Mouse (Mus musculus): ENCODE data around the gene Trim67. TPM values are rescaled to one million over a fixed set of nuclear protein-coding genes. Genes with fewer than 3 reads are reported as not detected.

The Trim67 gene
- polyA plus RNA-seq, 1 experiment from 2014 or later: 0.33 TPM

- in situ Hi-C loops (cut with MboI; ENCODE audit: low pct_unique_long_range_greater_than_20kb): no loop called here
- ChIA-PET POLR2A (interaction anchor here (1.5 kb wide), 1 partner anchor 17 kb away, joined by 3 read pairs; the partner anchor contains the start of genes 2810004N23Rik and Gnpat), CTCF (interaction anchor here (0.7 kb wide), 1 partner anchor 8 kb away, joined by 3 read pairs; no protein-coding TSS in a partner anchor)
- DNase-seq (ENCODE audit: low read depth, low spot score) (no peak), ATAC-seq (no peak)
- no peaks in the 10 kb centered on the region for H3K27me3 ChIP-seq
- no peak for TF ChIP-seq CTCF (IDR thresholded peaks at IDR 0.05)
Measured at GRCm38 (mm10) chr8:124845131-124845530, 52.2 kb downstream of the Trim67 start.

GRCm38 (mm10) chr8:124845573-124845972 lies 52.7 kb downstream of the Trim67 start:
- ATAC-seq (no peak), DNase-seq (ENCODE audit: low read depth, low spot score) (no peak)
- no peaks in the 10 kb centered on the region for H3K27me3 ChIP-seq
- ChIA-PET POLR2A (interaction anchor here (1.5 kb wide), 1 partner anchor 17 kb away, joined by 3 read pairs; the partner anchor contains the start of genes 2810004N23Rik and Gnpat), CTCF (no interaction called here)
- in situ Hi-C loops (cut with MboI; ENCODE audit: low pct_unique_long_range_greater_than_20kb): no loop called here
- TF ChIP-seq CTCF (IDR thresholded peaks at IDR 0.05): no peak

- no peak for DNase-seq (ENCODE audit: low read depth, low spot score)
- no peaks in the 10 kb centered on the region for H3K27me3 ChIP-seq
- CTCF ChIA-PET: interaction anchor here (0.7 to 0.9 kb wide), 2 partner anchors 9 to 20 kb away, joined by 3 read pairs; no protein-coding TSS in a partner anchor
- no peak for ATAC-seq
- POLR2A ChIA-PET: no interaction called here
- no peak for TF ChIP-seq CTCF (IDR thresholded peaks at IDR 0.05)
- in situ Hi-C loops (cut with MboI; ENCODE audit: low pct_unique_long_range_greater_than_20kb): no loop called here
Measured at GRCm38 (mm10) chr8:124853511-124853910, 60.6 kb downstream of the Trim67 start.

- CTCF ChIA-PET: no interaction called here
- ATAC-seq (no peak), DNase-seq (ENCODE audit: low read depth, low spot score) (no peak)
- TF ChIP-seq CTCF (IDR thresholded peaks at IDR 0.05): no peak
- in situ Hi-C loops (cut with MboI; ENCODE audit: low pct_unique_long_range_greater_than_20kb): no loop called here
- H3K27me3 ChIP-seq: no peaks in the 10 kb centered on the region
- POLR2A ChIA-PET: no interaction called here
Measured at GRCm38 (mm10) chr8:124859466-124859865, 66.6 kb downstream of the Trim67 start.

GRCm38 (mm10) chr8:124860188-124860587 lies 67.3 kb downstream of the Trim67 start:
- ATAC-seq: no peak
- in situ Hi-C loops (cut with MboI; ENCODE audit: low pct_unique_long_range_greater_than_20kb): no loop called here
- no peaks in the 10 kb centered on the region for H3K27me3 ChIP-seq
- DNase-seq (ENCODE audit: low read depth, low spot score): no peak
- CTCF ChIA-PET: interaction anchor here (1.2 kb wide), 1 partner anchor 33 kb away, joined by 3 read pairs; no protein-coding TSS in a partner anchor
- no peak for TF ChIP-seq CTCF (IDR thresholded peaks at IDR 0.05)
- POLR2A ChIA-PET: no interaction called here

GRCm38 (mm10) chr8:124862321-124863162 lies 69.7 kb downstream of the Trim67 start, which contains the start of the genes Gnpat and 2810004N23Rik:
TSS of gene Gnpat (plus strand) at chr8:124863033.
TSS of gene 2810004N23Rik (minus strand) at chr8:124863120.
- TF ChIP-seq CTCF (IDR thresholded peaks at IDR 0.05): no peak
- no peaks in the 10 kb centered on the region for H3K27me3 ChIP-seq
- CTCF ChIA-PET: interaction anchor here (0.8 to 1.7 kb wide), 4 partner anchors 20 to 172 kb away, joined by 3 to 6 read pairs (median 3); no protein-coding TSS in a partner anchor
- POLR2A ChIA-PET: interaction anchor here (0.5 to 1.5 kb wide), 3 partner anchors 18 to 26 kb away, joined by 3 to 6 read pairs (median 3); no protein-coding TSS in a partner anchor
- peak; percentile 35 for DNase-seq (ENCODE audit: low read depth, low spot score)
- in situ Hi-C loops (cut with MboI; ENCODE audit: low pct_unique_long_range_greater_than_20kb): no loop called here
- ATAC-seq: peak; percentile 77

- ATAC-seq (peak; percentile 18), DNase-seq (ENCODE audit: low read depth, low spot score) (peak; percentile 6)
- ChIA-PET CTCF (interaction anchor here (0.8 to 1.7 kb wide), 2 partner anchors 26 to 171 kb away, joined by 3 to 6 read pairs; no protein-coding TSS in a partner anchor), POLR2A (interaction anchor here (1.2 to 1.5 kb wide), 2 partner anchors 18 to 27 kb away, joined by 3 to 6 read pairs; no protein-coding TSS in a partner anchor)
- no peak for TF ChIP-seq CTCF (IDR thresholded peaks at IDR 0.05)
- in situ Hi-C loops (cut with MboI; ENCODE audit: low pct_unique_long_range_greater_than_20kb): no loop called here
- H3K27me3 ChIP-seq: no peaks in the 10 kb centered on the region
Measured at GRCm38 (mm10) chr8:124863163-124863677, 70.3 kb downstream of the Trim67 start.

GRCm38 (mm10) chr8:124863729-124864128 lies 70.8 kb downstream of the Trim67 start:
- no peaks in the 10 kb centered on the region for H3K27me3 ChIP-seq
- ChIA-PET POLR2A (interaction anchor here (0.9 to 1.5 kb wide), 2 partner anchors 28 to 37 kb away, joined by 4 to 6 read pairs; no protein-coding TSS in a partner anchor), CTCF (interaction anchor here (1.0 kb wide), 1 partner anchor 30 kb away, joined by 4 read pairs; no protein-coding TSS in a partner anchor)
- no peak for TF ChIP-seq CTCF (IDR thresholded peaks at IDR 0.05)
- no peak for ATAC-seq
- no peak for DNase-seq (ENCODE audit: low read depth, low spot score)
- in situ Hi-C loops (cut with MboI; ENCODE audit: low pct_unique_long_range_greater_than_20kb): no loop called here

- ATAC-seq: no peak
- H3K27me3 ChIP-seq: no peaks in the 10 kb centered on the region
- POLR2A ChIA-PET: no interaction called here
- CTCF ChIA-PET: no interaction called here
- no peak for DNase-seq (ENCODE audit: low read depth, low spot score)
- TF ChIP-seq CTCF (IDR thresholded peaks at IDR 0.05): no peak
- in situ Hi-C loops (cut with MboI; ENCODE audit: low pct_unique_long_range_greater_than_20kb): no loop called here
Measured at GRCm38 (mm10) chr8:124866669-124867068, 73.8 kb downstream of the Trim67 start.

GRCm38 (mm10) chr8:124867126-124867525 lies 74.2 kb downstream of the Trim67 start:
- TF ChIP-seq CTCF (IDR thresholded peaks at IDR 0.05): no peak
- POLR2A ChIA-PET: no interaction called here
- no peaks in the 10 kb centered on the region for H3K27me3 ChIP-seq
- ATAC-seq (no peak), DNase-seq (ENCODE audit: low read depth, low spot score) (no peak)
- in situ Hi-C loops (cut with MboI; ENCODE audit: low pct_unique_long_range_greater_than_20kb): no loop called here
- CTCF ChIA-PET: no interaction called here
